Comparison of ENCODE assay signal across 9 mouse cellular contexts in genomic region chr3:96601251-96601787, GRCm38 (mm10). TPM values are rescaled to one million over a fixed set of nuclear protein-coding genes. Genes with fewer than 3 reads are reported as not detected.
DNase-seq lines count a peak whose midpoint lies in the region; ATAC-seq and TF ChIP-seq lines count a peak whose summit lies in the region.
"Had no signal": no experiment of that assay in that cellular context is flagged by ENCODE, and none has a peak within 500 bp of the region (broad histone marks: within the 10 kb centered on the region; RNA-seq: fewer than 3 reads in every experiment).

No protein-coding gene starts in this region.

- no peak for TF ChIP-seq CTCF in E14TG2a.4 (conservative IDR thresholded peaks at IDR 0.05; ENCODE audit: low read length)
- no peak for TF ChIP-seq CTCF in embryonic fibroblast, embryonic 13.5 days (IDR thresholded peaks at IDR 0.05; ENCODE audit: borderline replicate concordance, insufficient read depth, low read length)

- peak overlapping the region; percentile 79 for H3K9ac ChIP-seq in heart, embryonic 16.5 days (ENCODE audit: low read length)
- peak overlapping the region; percentile 74 for H3K9ac ChIP-seq in lung, embryonic 15.5 days

- H3K9me3 ChIP-seq in E14TG2a.4 (ENCODE audit: low read length), result no peaks in the 10 kb centered on the region
- H3K9me3 ChIP-seq in heart, embryonic 16.5 days (replicated peaks; ENCODE audit: control insufficient read depth, low read length), result no peaks in the 10 kb centered on the region
- H3K9me3 ChIP-seq in lung, embryonic 15.5 days, result no peaks in the 10 kb centered on the region

- DNase-seq in adrenal gland, adult 8-10 months, result peak; percentile 74
- peak; percentile 79 to 86 for DNase-seq in kidney, postnatal 25 days
- peak; percentile 81 to 82 for DNase-seq in right cerebral cortex, postnatal 10 days (ENCODE audit: low spot score in 2 of 2)
- no peak for DNase-seq in thymus, postnatal 14 days

- H3K27me3 ChIP-seq in E14TG2a.4 (ENCODE audit: insufficient read depth, low read length), result peaks cover 50% of the 10 kb centered on the region
- H3K27me3 ChIP-seq in heart, embryonic 16.5 days (ENCODE audit: control insufficient read depth, insufficient read depth, low read length), result no peaks in the 10 kb centered on the region
- H3K27me3 ChIP-seq in lung, embryonic 15.5 days, result peaks cover 29% of the 10 kb centered on the region

- no peaks in the 10 kb centered on the region for H3K36me3 ChIP-seq in E14TG2a.4 (ENCODE audit: insufficient read depth, low read length)
- peaks cover 5% of the 10 kb centered on the region for H3K36me3 ChIP-seq in heart, embryonic 16.5 days (ENCODE audit: control insufficient read depth, insufficient read depth)
- H3K36me3 ChIP-seq in lung, embryonic 15.5 days, result no peaks in the 10 kb centered on the region

- peak; percentile 72 for ATAC-seq in heart, embryonic 16.5 days (replicated peaks; ENCODE audit: extremely low read depth, insufficient read depth, low FRiP score)
- ATAC-seq in lung, embryonic 15.5 days (ENCODE audit: borderline replicate concordance, extremely low read depth, low FRiP score, low TSS enrichment), result peak; percentile 72

- H3K4me1 ChIP-seq in E14TG2a.4 (replicated peaks; ENCODE audit: low read depth, low read length), result peaks cover 66% of the 10 kb centered on the region
- peaks cover 14% of the 10 kb centered on the region for H3K4me1 ChIP-seq in embryonic fibroblast, embryonic 13.5 days (ENCODE audit: control insufficient read depth, insufficient read depth, low read length)
- peaks cover 44% of the 10 kb centered on the region for H3K4me1 ChIP-seq in heart, embryonic 16.5 days (ENCODE audit: control insufficient read depth, insufficient read depth, low read length)
- H3K4me1 ChIP-seq in lung, embryonic 15.5 days, result peaks cover 38% of the 10 kb centered on the region

- peak overlapping the region; percentile 90 for H3K27ac ChIP-seq in embryonic fibroblast, embryonic 13.5 days (ENCODE audit: insufficient read depth, low read length)
- H3K27ac ChIP-seq in heart, embryonic 16.5 days (ENCODE audit: low read length), result peak overlapping the region; percentile 92
- peak overlapping the region; percentile 99 for H3K27ac ChIP-seq in lung, embryonic 15.5 days

- 1% methylated on average over 26 of the region's 40 CpGs for WGBS in heart, embryonic 16.5 days
- WGBS in lung, embryonic 15.5 days, result 2% methylated on average over 16 of the region's 40 CpGs

- peak; percentile 80 for TF ChIP-seq POLR2A in embryonic fibroblast, embryonic 13.5 days (IDR thresholded peaks at IDR 0.05; ENCODE audit: low read depth, low read length)

- H3K4me2 ChIP-seq in heart, embryonic 16.5 days (ENCODE audit: low read depth, low read length), result peak overlapping the region; percentile 81
- peak overlapping the region; percentile 74 for H3K4me2 ChIP-seq in lung, embryonic 15.5 days

- H3K4me3 ChIP-seq in E14TG2a.4 (replicated peaks; ENCODE audit: low read length), result peak overlapping the region; percentile 83
- H3K4me3 ChIP-seq in embryonic fibroblast, embryonic 13.5 days (ENCODE audit: insufficient read depth, low read length), result peak overlapping the region; percentile 51
- H3K4me3 ChIP-seq in heart, embryonic 16.5 days (ENCODE audit: low read length), result peak overlapping the region; percentile 62
- H3K4me3 ChIP-seq in lung, embryonic 15.5 days, result peak overlapping the region; percentile 69

RNA-seq across cellular contexts. Expression of gene Lix1l, which starts 0.4 kb away (rescaled TPM):
- total RNA-seq in adrenal gland, adult 8-10 months (2022), result 10 to 100 TPM; 47.8 to 57.8 (median 54.5) TPM
- 109 and 123 TPM in 2 replicates for polyA plus RNA-seq in embryonic fibroblast, embryonic 13.5 days (2011; ENCODE audit: insufficient read length, low read depth, missing spikeins)
- 4.3 and 4.5 TPM in 2 replicates for polyA plus RNA-seq in heart, embryonic 16.5 days (2015; fragmentation: Nextera tagmentation; extraction: Ambion mirVana)
- 6.9 and 7.9 TPM in 2 replicates for polyA plus RNA-seq in lung, embryonic 15.5 days (2015; fragmentation: Nextera tagmentation; extraction: Ambion mirVana)

RNA-seq across cellular contexts. Expression of gene Ankrd34a, which starts 4.9 kb away (rescaled TPM):
- total RNA-seq in adrenal gland, adult 8-10 months (2022), result 1 to 10 TPM; 1.1 to 2.3 (median 1.7) TPM
- polyA plus RNA-seq in embryonic fibroblast, embryonic 13.5 days (2011; ENCODE audit: insufficient read length, low read depth, missing spikeins), result 5.1 and 7.4 TPM in 2 replicates
- polyA plus RNA-seq in heart, embryonic 16.5 days (2015; fragmentation: Nextera tagmentation; extraction: Ambion mirVana), result 6.9 and 7.2 TPM in 2 replicates
- polyA plus RNA-seq in lung, embryonic 15.5 days (2015; fragmentation: Nextera tagmentation; extraction: Ambion mirVana), result 1.8 and 2.2 TPM in 2 replicates
- total RNA-seq: hematopoietic stem cell, adult 5-6 weeks had no signal

RNA-seq across cellular contexts. Expression of gene Polr3gl, which starts 7.3 kb away (rescaled TPM):
- total RNA-seq in adrenal gland, adult 8-10 months (2022), result 10 to 100 TPM; 35.7 to 54.5 (median 40.0) TPM
- polyA plus RNA-seq in embryonic fibroblast, embryonic 13.5 days (2011; ENCODE audit: insufficient read length, low read depth, missing spikeins), result 23.2 and 30.6 TPM in 2 replicates
- polyA plus RNA-seq in heart, embryonic 16.5 days (2015; fragmentation: Nextera tagmentation; extraction: Ambion mirVana), result 33.4 and 36.4 TPM in 2 replicates
- 38.3 and 39.8 TPM in 2 replicates for polyA plus RNA-seq in lung, embryonic 15.5 days (2015; fragmentation: Nextera tagmentation; extraction: Ambion mirVana)

RNA-seq across cellular contexts. Expression of gene Gm16253, which starts 24.5 kb away (rescaled TPM):
- not detected for total RNA-seq in adrenal gland, adult 8-10 months (2022)
- polyA plus RNA-seq in embryonic fibroblast, embryonic 13.5 days (2011; ENCODE audit: insufficient read length, low read depth, missing spikeins), result not detected in 2 replicates
- polyA plus RNA-seq in heart, embryonic 16.5 days (2015; fragmentation: Nextera tagmentation; extraction: Ambion mirVana), result 1.3 and 1.4 TPM in 2 replicates
- polyA plus RNA-seq in lung, embryonic 15.5 days (2015; fragmentation: Nextera tagmentation; extraction: Ambion mirVana), result 1.1 and 1.3 TPM in 2 replicates
- total RNA-seq: hematopoietic stem cell, adult 5-6 weeks had no signal

RNA-seq across cellular contexts. Expression of gene Rbm8a, which starts 28.4 kb away (rescaled TPM):
- total RNA-seq in adrenal gland, adult 8-10 months (2022), result 100 to 1,000 TPM in 1 of 4 experiments, 10 to 100 TPM in 3; 54.6 to 101 (median 71.7) TPM
- polyA plus RNA-seq in embryonic fibroblast, embryonic 13.5 days (2011; ENCODE audit: insufficient read length, low read depth, missing spikeins), result 108 and 113 TPM in 2 replicates
- polyA plus RNA-seq in heart, embryonic 16.5 days (2015; fragmentation: Nextera tagmentation; extraction: Ambion mirVana), result 83.8 and 86.4 TPM in 2 replicates
- 127 and 128 TPM in 2 replicates for polyA plus RNA-seq in lung, embryonic 15.5 days (2015; fragmentation: Nextera tagmentation; extraction: Ambion mirVana)

Comparison
In these comparisons a context has a peak if more than half of its experiments do, and no peak if none do; other contexts are left out.
1. RNA of gene Lix1l, which starts 0.4 kb away (polyA plus RNA-seq): 109 to 123 TPM in embryonic fibroblast, embryonic 13.5 days; 6.9 to 7.9 TPM in lung, embryonic 15.5 days and 4.3 to 4.5 TPM in heart, embryonic 16.5 days; every median in the first group is over 10 times any median in the second.
2. Peak in every context shown above with its lines, with median percentiles within 50 percentile points of each other: H3K4me3 ChIP-seq and H3K27ac ChIP-seq.